Mouse (Mus musculus) induced T-regulatory cell, adult 2 months (primary cell): ENCODE measurements around the gene Chd4.
"Not testable (repeated sequence)": the region's sequence is repeated elsewhere in the genome, so short reads cannot be mapped to it uniquely, and the experiment has no call there.

Experiments used
- DNase-seq: peaks from one replicate; pipeline ENCODE4 v3.0.0-alpha.2; 2012; ENCODE audit warnings: low read depth

Chd4 gene

GRCm38 (mm10) chr6:125095391-125096278, at the start of gene Chd4:
Gene Chd4 (plus strand): TSS chr6:125095981.
- DNase-seq = peak; percentile 96

GRCm38 (mm10) chr6:125046691-125047090, 49.1 kb upstream of the Chd4 start:
- peak; percentile 86 for DNase-seq

GRCm38 (mm10) chr6:125049678-125050077, 46.1 kb upstream of the Chd4 start, which contains the start of gene Acrbp:
Gene Acrbp (plus strand): TSS chr6:125049689.
- DNase-seq = no peak

- peak; percentile 62 for DNase-seq
Measured at GRCm38 (mm10) chr6:125051237-125051636, 44.5 kb upstream of the Chd4 start.

GRCm38 (mm10) chr6:125061493-125061892, 34.3 kb upstream of the Chd4 start:
- DNase-seq = no peak

GRCm38 (mm10) chr6:125062511-125062910, 33.3 kb upstream of the Chd4 start:
- DNase-seq = no peak

GRCm38 (mm10) chr6:125063906-125064305, 31.9 kb upstream of the Chd4 start:
- no peak for DNase-seq

- DNase-seq = not testable (repeated sequence)
Measured at GRCm38 (mm10) chr6:125065223-125065622, 30.6 kb upstream of the Chd4 start.

GRCm38 (mm10) chr6:125067571-125067995, 28.2 kb upstream of the Chd4 start, which contains the start of gene Lpar5:
Gene Lpar5 (plus strand): TSS chr6:125067920.
- peak; percentile 73 for DNase-seq

- peak; percentile 78 for DNase-seq
Measured at GRCm38 (mm10) chr6:125071170-125071895, 24.4 kb upstream of the Chd4 start.

- peak; percentile 52 for DNase-seq
Measured at GRCm38 (mm10) chr6:125071896-125072279, 23.9 kb upstream of the Chd4 start.

GRCm38 (mm10) chr6:125073825-125074224, 22.0 kb upstream of the Chd4 start:
- DNase-seq = no peak

- DNase-seq = no peak
Measured at GRCm38 (mm10) chr6:125081394-125081793, 14.4 kb upstream of the Chd4 start.

GRCm38 (mm10) chr6:125081797-125082560, 13.8 kb upstream of the Chd4 start:
- peak; percentile 13 for DNase-seq

GRCm38 (mm10) chr6:125082801-125083386, 12.9 kb upstream of the Chd4 start:
- DNase-seq = no peak

GRCm38 (mm10) chr6:125084424-125084823, 11.4 kb upstream of the Chd4 start:
- peak; percentile 83 for DNase-seq

- no peak for DNase-seq
Measured at GRCm38 (mm10) chr6:125087937-125088336, 7.8 kb upstream of the Chd4 start.

- DNase-seq = no peak
Measured at GRCm38 (mm10) chr6:125088561-125089321, 7.0 kb upstream of the Chd4 start.

- DNase-seq = peak; percentile 61
Measured at GRCm38 (mm10) chr6:125089521-125090321, 6.1 kb upstream of the Chd4 start.
